Mouse (Mus musculus) myocyte (in vitro differentiated cells): ENCODE measurements around the gene Robo1.

Source experiments
- CEBPB ChIP-seq: IDR thresholded peaks from 2 replicates; pipeline ENCODE4 v1.6.1; 2011; ENCODE audit warnings: mild to moderate bottlenecking, moderate library complexity; ENCODE audit not compliant: poor library complexity, insufficient read depth, severe bottlenecking
- E2F4 ChIP-seq: IDR thresholded peaks from one replicate; pipeline ENCODE4 v1.6.1; 2011; ENCODE audit warnings: mild to moderate bottlenecking, control low read depth, moderate library complexity; ENCODE audit not compliant: insufficient read depth
- MAX ChIP-seq: IDR thresholded peaks from one replicate; pipeline ENCODE4 v1.6.1; 2011; ENCODE audit warnings: low read depth, mild to moderate bottlenecking, control low read depth
- MYOD1 ChIP-seq, 3 experiments: IDR thresholded peaks; one replicate each; pipeline ENCODE4 v1.6.1; 2011; ENCODE audit warnings: control low read depth in 2 of 3, low read depth in 2 of 3, mild to moderate bottlenecking in 2 of 3, moderate library complexity in 1 of 3; ENCODE audit not compliant: insufficient read length in 2 of 3, control insufficient read depth in 1 of 3
- MYOG ChIP-seq, 3 experiments: IDR thresholded peaks; one replicate each; pipeline ENCODE4 v1.6.1; 2011; ENCODE audit warnings: control low read depth in 2 of 3, low read depth in 2 of 3, mild to moderate bottlenecking in 2 of 3; ENCODE audit not compliant: insufficient read length in 2 of 3, control insufficient read depth in 1 of 3, insufficient read depth in 1 of 3
- POLR2A ChIP-seq: IDR thresholded peaks from one replicate; pipeline ENCODE4 v1.6.1; 2011; ENCODE audit warnings: low read depth, mild to moderate bottlenecking, control low read depth, moderate library complexity; ENCODE audit not compliant: insufficient read length
- POLR2AphosphoS2 ChIP-seq: IDR thresholded peaks from one replicate; pipeline ENCODE4 v1.6.1; 2011; ENCODE audit warnings: low read depth, control low read depth; ENCODE audit not compliant: insufficient read length
- REST ChIP-seq: IDR thresholded peaks from one replicate; pipeline ENCODE4 v1.6.1; 2011; ENCODE audit warnings: mild to moderate bottlenecking, control low read depth, moderate library complexity; ENCODE audit not compliant: insufficient read depth, insufficient read length
- SRF ChIP-seq: IDR thresholded peaks from one replicate; pipeline ENCODE4 v1.6.1; 2011; ENCODE audit warnings: low read depth; ENCODE audit not compliant: control insufficient read depth, insufficient read length
- TCF12 ChIP-seq: IDR thresholded peaks from one replicate; pipeline ENCODE4 v1.6.1; 2011; ENCODE audit warnings: mild to moderate bottlenecking, control low read depth; ENCODE audit not compliant: poor library complexity, insufficient read depth, severe bottlenecking
- USF1 ChIP-seq: IDR thresholded peaks from one replicate; pipeline ENCODE4 v1.6.1; 2011; ENCODE audit warnings: low read depth, mild to moderate bottlenecking, control low read depth, moderate library complexity

DNA sequence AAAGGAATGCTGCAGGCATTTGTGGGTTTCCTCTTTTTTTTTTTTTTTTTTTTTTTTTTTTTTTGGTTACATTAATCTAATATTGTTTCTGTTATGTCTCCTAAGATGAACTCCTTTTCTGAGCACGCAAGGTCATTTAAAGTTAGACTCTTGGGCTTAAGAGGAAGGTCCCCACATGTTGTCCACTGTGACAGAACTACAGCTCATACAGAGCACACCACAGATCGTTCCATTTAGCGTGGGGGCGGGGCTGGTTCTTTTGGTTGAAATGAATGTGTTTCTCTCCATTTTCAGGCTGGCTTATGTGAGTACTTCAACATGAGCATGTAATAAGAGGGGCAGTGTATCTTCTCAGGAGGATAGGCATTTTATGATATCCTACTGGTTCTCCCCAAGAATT lies 622.8 kb downstream of the Robo1 start:
- TF ChIP-seq POLR2A = no peak
- TF ChIP-seq E2F4 = no peak
- TF ChIP-seq MYOD1 (IDR thresholded peaks at IDR 0.05; ENCODE audit: control insufficient read depth in 1 of 3, insufficient read length in 2 of 3, low read depth in 2 of 3) = no peak
- TF ChIP-seq USF1 = no peak
- TF ChIP-seq CEBPB = no peak
- TF ChIP-seq MAX = no peak
- TF ChIP-seq SRF = no peak
- no peak for TF ChIP-seq POLR2AphosphoS2
- TF ChIP-seq MYOG (IDR thresholded peaks at IDR 0.05; ENCODE audit: control insufficient read depth in 1 of 3, insufficient read depth in 1 of 3, insufficient read length in 2 of 3, low read depth in 2 of 3) = no peak
- TF ChIP-seq TCF12 = no peak
- no peak for TF ChIP-seq REST
